Mouse (Mus musculus): Measurements from ENCODE around the gene Myo5a. TPM values are rescaled to one million over a fixed set of nuclear protein-coding genes. Genes with fewer than 3 reads are reported as not detected.
A peak's percentile ranks its signal among the peaks of the same experiment; 100 is the strongest.

Gene Myo5a
- total RNA-seq, 2 experiments from 2014 or later, result 307 to 308 TPM

DNA sequence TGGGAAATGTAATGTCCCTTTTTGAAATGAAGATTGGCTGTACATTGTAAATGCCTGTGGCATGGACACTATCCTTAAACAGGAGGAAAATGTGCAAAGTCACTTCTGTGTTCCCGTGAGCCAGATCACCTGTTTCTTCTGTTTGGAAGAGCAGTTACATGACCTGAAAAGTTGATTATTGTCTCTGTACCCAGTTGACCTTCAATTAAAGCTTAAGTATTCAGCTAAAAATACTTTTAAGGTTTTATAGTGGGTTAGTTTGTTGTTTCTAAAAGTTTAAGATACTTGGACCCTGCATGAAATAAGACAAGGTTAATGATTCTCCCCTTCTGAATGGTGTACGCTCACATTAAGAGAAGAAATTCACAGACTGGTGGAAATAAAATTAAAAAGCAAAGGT is 30.2 kb upstream of the Myo5a start:
- H3K4me3 ChIP-seq, result no peak overlapping the region
- TF ChIP-seq CTCF (IDR thresholded peaks at IDR 0.05), result no peak
- H3K27ac ChIP-seq, result no peak overlapping the region
- no peak for DNase-seq (ENCODE audit: extremely low spot score in 1 of 2, low spot score in 2 of 2)
- intact Hi-C loops (cut with DNase I), result no loop called here

DNA sequence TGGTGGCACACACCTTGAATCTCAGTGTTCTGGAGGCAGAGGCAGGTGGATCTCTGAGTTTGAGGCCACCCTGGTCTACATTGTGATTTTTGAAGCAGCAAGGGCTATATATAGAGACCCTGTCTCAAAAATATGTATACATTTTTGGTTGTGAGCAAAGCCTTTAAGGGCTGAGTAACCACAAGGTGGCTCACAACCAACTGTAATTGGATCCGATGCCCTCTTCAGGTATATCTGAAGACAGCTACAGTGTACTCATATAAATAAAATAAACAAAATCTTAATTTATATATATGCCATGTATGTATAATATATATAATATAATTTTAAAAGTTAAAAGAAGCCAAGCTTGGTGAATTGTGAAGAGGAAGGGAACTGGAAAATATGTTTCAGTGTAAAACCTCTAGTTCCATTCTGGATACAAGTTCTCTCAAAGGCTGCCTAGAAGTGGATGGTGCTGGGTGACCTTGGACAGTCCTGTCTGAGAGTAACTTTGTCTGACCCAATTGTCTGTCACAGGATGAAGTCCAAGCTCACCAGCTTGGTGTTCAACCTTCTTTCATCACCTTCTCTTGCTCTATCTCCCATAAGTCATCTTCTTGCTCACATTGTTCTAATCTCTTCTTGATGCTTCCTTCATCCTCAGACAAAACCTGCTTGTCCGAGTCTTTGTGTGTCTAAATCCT is 28.8 kb upstream of the Myo5a start:
- Histone ChIP-seq H3K4me3 (no peak overlapping the region), H3K27ac (no peak overlapping the region)
- DNase-seq (ENCODE audit: extremely low spot score in 1 of 2, low spot score in 2 of 2), result peak in 1 of 2 experiments; percentile 3
- TF ChIP-seq CTCF (IDR thresholded peaks at IDR 0.05), result peak; percentile 15
- intact Hi-C loops (cut with DNase I), result no loop called here

DNA sequence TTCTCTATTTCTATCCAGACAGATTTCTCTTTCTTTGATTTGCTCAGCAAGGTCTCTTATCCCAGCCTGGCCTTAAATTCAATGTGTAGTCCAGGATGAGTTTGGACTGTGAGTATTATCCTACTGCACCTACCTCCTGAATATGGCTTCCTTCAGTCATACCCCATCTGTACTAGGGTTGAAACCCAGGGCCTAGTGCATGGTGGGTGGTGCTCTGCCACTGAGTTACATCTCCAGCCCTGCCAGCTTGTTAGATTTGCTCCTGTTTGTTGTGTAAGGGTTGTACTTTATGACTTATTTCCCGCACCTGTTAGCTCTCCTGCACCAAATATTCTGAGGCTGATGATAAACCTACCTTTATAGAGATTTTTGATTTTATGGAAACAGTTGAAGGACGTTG is 27.6 kb upstream of the Myo5a start:
- intact Hi-C loops (cut with DNase I), result no loop called here
- DNase-seq (ENCODE audit: extremely low spot score in 1 of 2, low spot score in 2 of 2), result peak in 1 of 2 experiments; percentile 3
- TF ChIP-seq CTCF (IDR thresholded peaks at IDR 0.05), result no peak
- Histone ChIP-seq H3K4me3 (no peak overlapping the region), H3K27ac (no peak overlapping the region)

DNA sequence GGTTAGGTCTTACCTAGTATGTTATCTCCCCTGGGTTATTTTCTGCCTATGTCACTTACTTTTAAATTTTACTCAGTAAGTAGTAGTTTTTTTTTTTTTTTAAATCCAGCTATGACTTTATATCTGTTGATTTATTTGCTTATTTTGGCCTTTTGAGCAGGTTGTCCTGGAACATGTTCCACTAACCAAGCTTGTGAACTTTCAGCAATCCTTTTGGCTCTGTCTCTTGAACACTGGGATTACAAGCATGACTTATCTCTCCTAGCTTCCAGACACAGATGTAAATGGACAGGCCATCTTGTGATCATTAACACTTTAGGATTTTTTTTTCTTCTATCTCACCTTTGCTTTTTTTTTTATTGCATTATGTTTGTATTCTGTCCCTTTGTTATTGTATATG is 23.7 kb upstream of the Myo5a start:
- H3K4me3 ChIP-seq, result no peak overlapping the region
- intact Hi-C loops (cut with DNase I), result no loop called here
- H3K27ac ChIP-seq, result no peak overlapping the region
- no peak for DNase-seq (ENCODE audit: extremely low spot score in 1 of 2, low spot score in 2 of 2)
- TF ChIP-seq CTCF (IDR thresholded peaks at IDR 0.05), result no peak

DNA sequence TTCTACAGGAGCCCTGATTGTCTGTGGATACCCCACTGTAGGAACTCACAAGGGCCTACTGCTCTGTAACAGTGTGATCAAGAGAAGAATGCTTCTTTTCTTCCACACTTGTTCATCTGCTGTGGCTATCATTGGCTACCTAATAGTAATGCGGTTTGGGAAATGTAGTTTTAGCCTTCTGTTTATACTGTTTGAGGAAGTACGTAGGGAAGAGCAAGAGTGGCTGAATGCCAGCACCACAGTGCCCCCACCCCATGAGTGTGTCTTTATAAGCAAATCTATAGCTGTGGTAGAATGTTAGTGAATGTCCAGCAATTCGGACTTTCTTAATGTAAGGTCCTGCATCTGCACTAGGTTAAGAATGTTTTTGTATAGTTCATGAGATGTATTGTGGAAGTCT is 21.7 kb upstream of the Myo5a start:
- H3K4me3 ChIP-seq, result no peak overlapping the region
- intact Hi-C loops (cut with DNase I), result no loop called here
- H3K27ac ChIP-seq, result no peak overlapping the region; the same call in 1 of the 2 replicates
- peak in 1 of 2 experiments; percentile 5 for DNase-seq (ENCODE audit: extremely low spot score in 1 of 2, low spot score in 2 of 2)
- no peak for TF ChIP-seq CTCF (IDR thresholded peaks at IDR 0.05)

DNA sequence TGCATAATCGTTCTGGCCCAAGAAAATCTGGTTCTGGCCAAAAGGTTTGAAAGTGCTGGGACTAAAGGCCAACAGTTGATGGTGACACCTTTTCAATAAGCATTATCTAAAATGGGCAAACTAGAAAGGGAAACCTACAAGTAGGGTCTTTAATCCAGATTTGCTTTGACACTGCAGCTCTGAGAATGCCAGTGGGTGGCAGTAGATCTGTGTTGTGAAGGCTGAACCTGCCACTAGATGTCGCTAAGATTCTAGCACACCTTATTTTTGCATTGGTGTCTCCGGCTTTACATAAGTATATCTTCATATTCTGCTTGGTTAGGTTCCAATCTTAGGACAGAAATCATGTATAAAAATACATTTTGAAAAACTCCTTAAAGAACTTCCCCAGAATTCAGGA is 20.8 kb upstream of the Myo5a start:
- H3K4me3 ChIP-seq, result peak overlapping the region; percentile 0; the same call in 1 of the 2 replicates
- intact Hi-C loops (cut with DNase I), result loop anchor here (2.0 kb wide), 1 partner anchor 211 kb away; no protein-coding TSS in a partner anchor
- peak; percentile 66 to 75 for DNase-seq (ENCODE audit: extremely low spot score in 1 of 2, low spot score in 2 of 2)
- peak overlapping the region; percentile 81 for H3K27ac ChIP-seq
- TF ChIP-seq CTCF (IDR thresholded peaks at IDR 0.05), result peak; percentile 97

DNA sequence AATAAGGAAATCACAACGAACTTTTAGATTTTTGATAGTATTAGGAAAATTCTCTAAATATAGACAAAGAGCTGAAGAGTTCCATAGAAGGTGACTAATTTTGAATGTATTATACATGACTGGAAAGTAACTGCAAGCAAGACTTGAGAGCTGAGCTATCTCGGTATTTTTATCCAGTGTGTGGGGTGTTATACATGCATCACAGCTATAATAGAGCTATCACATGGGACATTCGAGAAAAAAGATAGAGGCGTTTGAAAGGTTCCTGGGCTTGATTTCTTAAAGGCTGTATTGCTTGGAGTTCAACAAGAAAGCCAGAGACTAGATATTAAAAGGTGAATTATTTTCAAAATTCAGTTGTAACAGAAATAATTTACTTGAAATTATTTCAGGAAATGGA is 19.0 kb upstream of the Myo5a start:
- no peak for TF ChIP-seq CTCF (IDR thresholded peaks at IDR 0.05)
- intact Hi-C loops (cut with DNase I), result loop anchor here (2.0 kb wide), 2 partner anchors 19 to 209 kb away; partner anchors contain the start of gene Myo5a
- Histone ChIP-seq H3K27ac (peak overlapping the region; percentile 77), H3K4me3 (peak overlapping the region; percentile 54)
- DNase-seq (ENCODE audit: extremely low spot score in 1 of 2, low spot score in 2 of 2), result no peak

DNA sequence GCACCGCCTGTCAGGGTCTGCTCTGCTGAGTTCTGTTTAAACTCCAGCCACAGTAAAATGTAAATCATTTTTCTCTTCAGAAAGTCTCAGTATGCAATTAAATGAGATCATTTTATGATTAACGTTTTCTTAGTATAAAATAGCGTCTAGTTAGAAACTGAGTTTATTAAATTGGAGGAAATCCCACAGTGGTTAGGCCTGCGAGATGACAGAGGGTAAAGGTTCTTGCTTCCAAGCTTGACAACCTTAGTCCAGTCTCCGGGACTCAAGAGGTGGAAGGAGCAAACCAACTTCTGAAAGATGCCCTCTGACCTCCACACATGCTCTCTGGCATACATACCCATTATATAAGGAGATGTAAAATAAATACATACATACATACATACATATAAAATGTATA is 15.8 kb upstream of the Myo5a start:
- TF ChIP-seq CTCF (IDR thresholded peaks at IDR 0.05), result no peak

DNA sequence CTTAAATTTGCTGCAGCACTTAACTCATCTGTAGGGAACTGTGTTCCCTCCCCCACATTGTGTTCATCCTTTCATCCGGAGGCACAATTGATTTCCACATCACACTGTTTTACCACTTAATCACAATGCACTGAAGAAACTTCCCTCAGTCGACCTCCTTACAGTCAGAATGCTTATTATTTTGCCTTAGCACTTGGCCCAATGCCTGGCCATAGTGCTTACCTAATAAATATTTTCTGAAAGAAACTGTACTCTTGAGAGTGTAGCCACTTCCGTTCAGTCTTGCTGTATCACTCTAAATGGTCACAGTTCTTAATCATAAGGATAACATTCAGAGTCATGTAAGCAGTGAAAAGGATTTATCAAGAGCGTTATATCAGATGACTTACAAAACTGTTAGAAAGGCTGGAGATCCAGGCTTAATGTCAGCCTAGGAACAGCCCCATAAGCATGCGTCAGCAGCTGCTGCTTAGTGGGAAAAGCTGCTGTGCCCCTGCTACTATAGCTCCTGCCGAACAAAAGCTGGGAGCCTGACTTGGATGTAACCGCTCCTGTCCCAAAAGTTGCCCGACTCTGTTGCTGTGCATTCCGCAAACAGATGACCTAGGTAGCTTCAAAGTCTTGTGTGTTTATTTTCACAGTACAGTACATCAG is 6.0 kb upstream of the Myo5a start:
- Histone ChIP-seq H3K27ac (no peak overlapping the region), H3K4me3 (no peak overlapping the region)
- no peak for DNase-seq (ENCODE audit: extremely low spot score in 1 of 2, low spot score in 2 of 2)
- intact Hi-C loops (cut with DNase I), result no loop called here
- no peak for TF ChIP-seq CTCF (IDR thresholded peaks at IDR 0.05)

More for the DNA sequence above, 15.8 kb upstream of the Myo5a start:
- peak overlapping the region; percentile 54 for H3K4me3 ChIP-seq
- intact Hi-C loops (cut with DNase I), result loop anchor here (5.0 kb wide), 1 partner anchor 137 kb away; no protein-coding TSS in a partner anchor
- peak overlapping the region; percentile 77 for H3K27ac ChIP-seq
- peak in 1 of 2 experiments; percentile 4 for DNase-seq (ENCODE audit: extremely low spot score in 1 of 2, low spot score in 2 of 2)

DNA sequence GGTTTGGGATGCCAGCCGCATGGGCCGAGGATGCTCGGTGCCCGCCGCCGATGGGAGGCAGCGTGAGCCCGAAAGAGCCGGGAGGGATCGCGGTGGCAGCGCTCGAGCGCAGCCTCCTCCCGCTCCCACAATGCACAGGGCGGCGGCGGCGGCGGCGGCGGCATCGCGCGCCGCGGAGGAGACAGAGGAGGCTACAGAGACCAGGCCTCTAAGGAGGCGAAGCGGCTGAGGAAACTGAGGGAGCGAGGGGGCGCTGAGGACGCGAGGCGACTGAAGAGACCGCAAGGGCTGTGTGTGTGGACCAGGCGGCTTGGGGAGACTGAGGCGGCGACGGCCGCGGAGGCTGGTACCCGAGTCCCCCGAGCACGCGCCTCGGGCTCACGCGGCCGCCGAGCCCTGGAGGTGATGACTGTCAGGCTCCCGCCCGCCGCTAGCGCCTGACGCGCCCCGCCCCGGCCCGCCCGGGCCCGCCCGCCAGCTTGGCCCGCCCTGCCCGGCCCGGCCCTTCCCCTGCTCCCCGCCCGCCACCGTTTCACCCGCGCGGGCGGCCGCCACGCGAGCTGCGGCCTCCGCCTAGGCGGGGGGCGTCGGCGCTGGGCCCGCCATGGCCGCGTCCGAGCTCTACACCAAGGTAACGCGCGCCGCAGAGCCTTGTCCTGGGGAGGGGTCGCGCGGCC is 352 bp downstream of the Myo5a start:
- TF ChIP-seq CTCF (IDR thresholded peaks at IDR 0.05), result peak; percentile 16; the same call in 1 of the 2 replicates
- peak; percentile 77 to 82 for DNase-seq (ENCODE audit: extremely low spot score in 1 of 2, low spot score in 2 of 2)
- intact Hi-C loops (cut with DNase I), result loop anchor here (2.0 to 5.0 kb wide), 3 partner anchors 18 to 126 kb away; no protein-coding TSS in a partner anchor
- Histone ChIP-seq H3K4me3 (peak overlapping the region; percentile 91), H3K27ac (peak overlapping the region; percentile 99)

DNA sequence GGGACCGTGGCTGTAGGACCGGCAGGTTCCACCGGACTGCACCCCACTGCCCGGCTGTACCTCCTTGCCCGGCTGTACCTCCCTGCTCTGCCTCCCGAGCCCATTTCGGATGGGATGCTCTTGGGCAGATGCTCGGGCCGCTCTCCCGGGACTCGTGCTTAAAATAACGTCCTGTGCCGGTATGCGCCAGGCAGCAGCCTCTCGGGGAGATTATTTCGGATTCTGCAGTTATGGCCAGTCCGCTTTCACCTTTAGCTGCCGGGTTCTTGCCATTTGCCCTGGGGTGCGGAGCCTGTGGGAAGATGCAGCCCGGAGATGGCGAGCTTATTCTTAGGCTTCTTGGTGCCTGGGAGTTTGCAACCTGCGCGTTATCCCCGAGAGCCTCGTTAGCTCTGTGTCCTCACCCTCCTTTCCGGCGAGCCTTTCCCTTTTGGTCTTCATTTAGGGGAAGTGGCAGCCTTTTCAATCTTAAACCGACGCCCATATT is 934 bp downstream of the Myo5a start:
- peak; percentile 27 to 42 for DNase-seq (ENCODE audit: extremely low spot score in 1 of 2, low spot score in 2 of 2)
- Histone ChIP-seq H3K27ac (peak overlapping the region; percentile 96), H3K4me3 (peak overlapping the region; percentile 91)
- TF ChIP-seq CTCF (IDR thresholded peaks at IDR 0.05), result no peak
- intact Hi-C loops (cut with DNase I), result loop anchor here (2.0 to 5.0 kb wide), 3 partner anchors 19 to 126 kb away; no protein-coding TSS in a partner anchor

Measured in left cerebral cortex, adult 2 months (tissue).